Mouse (Mus musculus): ENCODE measurements at regions not wholly inside any gene's neighbourhood (a gene's known extent, or its start where the extent isn't known, plus 50 kb on each side); places are given as distances from the start of the nearest gene placed in this dataset.

DNA sequence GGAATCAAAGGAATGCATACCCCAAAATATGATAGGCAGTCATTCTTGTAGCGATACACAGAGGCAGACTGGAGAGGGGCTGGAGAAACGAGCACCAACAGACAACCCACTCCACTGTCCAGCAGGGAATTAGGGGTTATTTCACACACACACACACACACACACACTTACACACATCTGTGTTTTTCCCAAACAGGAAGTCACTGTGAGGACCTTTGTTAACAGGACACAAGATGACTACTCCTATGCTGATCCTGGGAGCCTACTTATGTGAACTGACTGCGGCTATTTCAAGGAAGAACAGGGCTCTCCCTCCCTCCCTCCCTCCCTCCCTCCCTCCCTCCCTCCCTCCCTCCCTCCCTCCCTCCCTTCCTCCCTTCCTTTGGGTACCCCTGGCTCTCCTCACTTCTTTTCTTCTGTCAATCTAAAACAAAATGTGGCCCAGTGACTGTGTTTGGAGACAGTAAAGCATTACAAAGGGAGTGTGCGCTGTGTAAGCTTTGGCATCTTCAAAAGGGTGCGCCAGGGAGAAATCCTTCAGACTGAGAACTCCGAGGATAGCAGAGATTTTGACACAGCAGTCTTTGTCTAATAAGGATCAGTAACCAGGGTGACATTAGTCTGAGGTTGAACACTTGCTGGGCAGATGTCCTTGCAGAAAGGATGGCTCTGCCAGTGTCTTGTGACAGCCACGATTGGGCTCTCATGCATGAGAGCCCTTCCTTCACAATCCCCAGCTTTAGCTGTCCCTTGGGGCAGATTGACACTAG, 86.8 kb downstream of the Ackr3 start:
- no peaks in the 10 kb centered on the region for H3K36me3 ChIP-seq
- peaks cover 91% of the 10 kb centered on the region for H3K27me3 ChIP-seq
- H3K9me3 ChIP-seq = no peaks in the 10 kb centered on the region
- H3K4me1 ChIP-seq = peaks cover 14% of the 10 kb centered on the region; the same call in 1 of the 2 replicates
- H3K4me2 ChIP-seq = no peak overlapping the region
- WGBS = 49% methylated on average over 7 of the region's 7 CpGs
- ATAC-seq (ENCODE audit: borderline replicate concordance, extremely low read depth, low FRiP score, low TSS enrichment) = no peak
- no peak overlapping the region for H3K4me3 ChIP-seq
- no peak overlapping the region for H3K27ac ChIP-seq
- H3K9ac ChIP-seq = no peak overlapping the region

GRCm38 (mm10) chr1:90291256-90291655, 87.5 kb downstream of the Ackr3 start:
- 73% methylated on average over 1 of the region's 1 CpGs for WGBS
- H3K27me3 ChIP-seq = peaks cover 91% of the 10 kb centered on the region

DNA sequence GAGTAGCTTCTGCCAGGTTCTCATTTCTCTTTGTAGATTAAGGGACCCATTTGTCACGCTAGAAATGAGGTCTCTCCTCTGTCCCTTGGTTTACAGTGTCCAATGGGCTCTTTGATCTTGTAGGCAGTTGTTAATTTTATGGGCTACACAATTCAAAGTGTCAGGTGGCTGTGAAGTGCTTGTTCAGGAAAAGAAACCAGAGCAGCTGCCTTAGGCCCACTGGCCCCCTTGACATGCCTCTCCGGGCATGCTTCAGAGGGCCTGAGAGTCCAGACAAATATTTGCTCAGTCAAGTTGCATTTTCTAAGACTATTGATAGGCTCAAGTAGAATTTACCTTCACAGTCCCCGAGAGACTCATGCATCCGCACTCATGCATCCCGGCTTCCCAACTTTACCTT, 94.0 kb downstream of the Ackr3 start:
- no peak overlapping the region for H3K27ac ChIP-seq
- no peak overlapping the region for H3K4me2 ChIP-seq
- no peak; the same call in 1 of the 2 replicates for ATAC-seq (ENCODE audit: borderline replicate concordance, extremely low read depth, low FRiP score, low TSS enrichment)
- no peaks in the 10 kb centered on the region for H3K36me3 ChIP-seq
- peaks cover 89% of the 10 kb centered on the region for H3K27me3 ChIP-seq
- no peaks in the 10 kb centered on the region for H3K9me3 ChIP-seq
- WGBS = 40% methylated on average over 5 of the region's 5 CpGs
- no peak overlapping the region for H3K4me3 ChIP-seq
- H3K4me1 ChIP-seq = no peaks in the 10 kb centered on the region
- H3K9ac ChIP-seq = no peak overlapping the region

More at GRCm38 (mm10) chr1:90291256-90291655, 87.5 kb downstream of the Ackr3 start:
- no peak overlapping the region for H3K4me3 ChIP-seq
- no peaks in the 10 kb centered on the region for H3K9me3 ChIP-seq
- no peak for ATAC-seq (ENCODE audit: borderline replicate concordance, extremely low read depth, low FRiP score, low TSS enrichment)
- H3K36me3 ChIP-seq = no peaks in the 10 kb centered on the region
- H3K4me2 ChIP-seq = no peak overlapping the region
- peaks cover 10% of the 10 kb centered on the region; the same call in 1 of the 2 replicates for H3K4me1 ChIP-seq
- H3K27ac ChIP-seq = no peak overlapping the region
- H3K9ac ChIP-seq = no peak overlapping the region

GRCm38 (mm10) chr1:90300229-90300628, 96.4 kb downstream of the Ackr3 start:
- no peak overlapping the region for H3K9ac ChIP-seq
- WGBS = 43% methylated on average over 10 of the region's 10 CpGs
- no peak for ATAC-seq (ENCODE audit: borderline replicate concordance, extremely low read depth, low FRiP score, low TSS enrichment)
- no peak overlapping the region for H3K4me2 ChIP-seq
- no peaks in the 10 kb centered on the region for H3K4me1 ChIP-seq
- H3K4me3 ChIP-seq = no peak overlapping the region
- H3K27me3 ChIP-seq = peaks cover 90% of the 10 kb centered on the region
- no peak overlapping the region for H3K27ac ChIP-seq
- no peaks in the 10 kb centered on the region for H3K36me3 ChIP-seq
- H3K9me3 ChIP-seq = no peaks in the 10 kb centered on the region

DNA sequence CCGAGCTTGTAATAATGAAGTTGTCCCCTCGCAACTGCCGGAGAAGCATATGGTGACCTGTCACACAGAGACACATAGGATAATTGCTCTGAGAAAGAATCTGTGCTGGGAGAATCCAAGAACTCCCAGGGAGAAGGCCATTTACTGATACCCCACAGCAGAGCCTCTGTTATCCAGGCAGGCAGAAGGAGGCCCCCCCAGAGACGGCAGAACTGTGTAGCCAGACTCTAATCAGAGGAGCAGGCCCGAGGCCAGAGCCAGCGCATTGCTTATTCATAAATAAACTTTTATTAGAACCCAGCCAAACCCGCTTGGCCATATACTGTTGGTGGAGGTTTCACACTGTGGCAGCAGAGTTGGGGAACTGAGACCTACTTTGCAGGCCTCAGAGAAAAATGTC, 100.6 kb downstream of the Ackr3 start:
- Histone ChIP-seq H3K4me2 (no peak overlapping the region), H3K9me3 (no peaks in the 10 kb centered on the region), H3K9ac (no peak overlapping the region), H3K27ac (no peak overlapping the region), H3K27me3 (peaks cover 89% of the 10 kb centered on the region), H3K4me3 (no peak overlapping the region), H3K36me3 (no peaks in the 10 kb centered on the region), H3K4me1 (no peaks in the 10 kb centered on the region)
- 46% methylated on average over 7 of the region's 7 CpGs for WGBS
- ATAC-seq (ENCODE audit: borderline replicate concordance, extremely low read depth, low FRiP score, low TSS enrichment) = no peak

- no peak overlapping the region for H3K4me3 ChIP-seq
- 62% methylated on average over 3 of the region's 3 CpGs for WGBS
- H3K9me3 ChIP-seq = no peaks in the 10 kb centered on the region
- H3K9ac ChIP-seq = no peak overlapping the region
- H3K36me3 ChIP-seq = no peaks in the 10 kb centered on the region
- no peak overlapping the region for H3K27ac ChIP-seq
- H3K27me3 ChIP-seq = peaks cover 87% of the 10 kb centered on the region
- H3K4me2 ChIP-seq = no peak overlapping the region
- peaks cover 5% of the 10 kb centered on the region; the same call in 1 of the 2 replicates for H3K4me1 ChIP-seq
- ATAC-seq (ENCODE audit: borderline replicate concordance, extremely low read depth, low FRiP score, low TSS enrichment) = no peak
Measured at GRCm38 (mm10) chr1:90311016-90311415, 107.2 kb downstream of the Ackr3 start.

DNA sequence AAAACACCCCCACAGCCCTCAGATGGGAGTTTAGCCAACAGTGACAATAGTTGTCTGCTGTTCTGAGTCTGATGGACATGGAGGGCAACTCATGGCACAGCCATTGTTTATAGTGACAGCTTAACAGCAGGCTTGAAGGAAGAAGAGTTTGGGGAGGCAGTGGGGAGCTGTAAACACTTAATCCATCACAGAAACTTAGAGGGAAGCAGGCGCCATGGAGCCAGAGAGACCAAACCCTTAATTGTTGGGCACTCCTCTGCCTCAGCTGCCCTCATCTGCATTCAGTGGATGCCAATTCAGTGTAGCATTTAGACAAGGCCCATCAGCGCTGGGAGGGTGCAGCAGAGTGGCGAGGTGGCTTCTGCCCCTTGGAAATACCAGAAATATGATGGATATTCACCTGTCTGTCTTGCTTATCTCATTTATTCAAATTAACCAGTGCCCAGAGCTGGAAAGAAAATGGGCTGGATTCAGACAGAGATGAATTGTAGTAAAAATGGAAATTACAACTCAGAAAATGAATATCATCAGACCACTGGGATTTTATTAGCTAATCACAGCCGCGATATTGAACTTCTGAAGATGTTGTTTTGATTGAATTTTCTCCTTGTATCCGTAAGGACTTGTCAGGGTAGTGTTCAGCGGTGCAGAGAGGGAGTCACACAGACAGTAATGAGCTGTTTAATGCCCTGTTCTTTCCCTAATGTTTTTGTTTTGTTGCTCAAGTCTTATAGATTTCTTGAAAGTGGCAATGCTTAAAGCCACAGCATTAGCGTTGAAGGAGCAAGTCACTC, 108.1 kb downstream of the Ackr3 start:
- H3K9me3 ChIP-seq = no peaks in the 10 kb centered on the region
- no peak overlapping the region for H3K9ac ChIP-seq
- H3K27me3 ChIP-seq = peaks cover 85% of the 10 kb centered on the region
- no peak overlapping the region for H3K4me2 ChIP-seq
- peaks cover 5% of the 10 kb centered on the region; the same call in 1 of the 2 replicates for H3K4me1 ChIP-seq
- H3K36me3 ChIP-seq = no peaks in the 10 kb centered on the region
- H3K4me3 ChIP-seq = no peak overlapping the region
- H3K27ac ChIP-seq = no peak overlapping the region
- WGBS = 67% methylated on average over 8 of the region's 8 CpGs
- no peak for ATAC-seq (ENCODE audit: borderline replicate concordance, extremely low read depth, low FRiP score, low TSS enrichment)

GRCm38 (mm10) chr1:90313750-90314359, 110.1 kb downstream of the Ackr3 start:
- WGBS = 80% methylated on average over 12 of the region's 12 CpGs
- Histone ChIP-seq H3K27me3 (peaks cover 81% of the 10 kb centered on the region), H3K36me3 (no peaks in the 10 kb centered on the region), H3K4me2 (no peak overlapping the region), H3K4me3 (no peak overlapping the region), H3K4me1 (peaks cover 5% of the 10 kb centered on the region; the same call in 1 of the 2 replicates), H3K27ac (no peak overlapping the region), H3K9me3 (no peaks in the 10 kb centered on the region), H3K9ac (no peak overlapping the region)
- ATAC-seq (ENCODE audit: borderline replicate concordance, extremely low read depth, low FRiP score, low TSS enrichment) = no peak

DNA sequence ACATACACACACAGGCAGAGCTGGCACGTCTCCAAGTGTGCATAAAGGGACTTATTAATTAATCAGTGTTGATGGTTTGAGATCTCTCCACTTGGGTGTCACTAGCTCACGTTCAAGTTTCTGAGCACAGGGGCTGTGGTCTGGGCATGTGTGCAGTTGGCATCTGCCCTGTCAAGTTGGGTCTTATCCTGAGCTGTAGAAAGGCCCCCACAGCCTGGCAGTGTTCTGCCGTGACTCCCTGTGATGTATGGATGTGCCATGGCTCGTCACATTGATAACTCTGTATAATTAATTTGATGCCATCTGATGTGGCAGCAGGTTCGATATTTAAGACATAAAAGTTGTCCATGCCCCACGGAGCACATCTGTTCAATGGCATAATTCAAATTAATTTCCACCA, 114.1 kb downstream of the Ackr3 start:
- Histone ChIP-seq H3K4me1 (no peaks in the 10 kb centered on the region), H3K9ac (no peak overlapping the region), H3K27ac (no peak overlapping the region), H3K27me3 (peaks cover 77% of the 10 kb centered on the region), H3K4me3 (no peak overlapping the region), H3K4me2 (no peak overlapping the region), H3K36me3 (no peaks in the 10 kb centered on the region), H3K9me3 (no peaks in the 10 kb centered on the region)
- WGBS = 76% methylated on average over 6 of the region's 6 CpGs
- no peak for ATAC-seq (ENCODE audit: borderline replicate concordance, extremely low read depth, low FRiP score, low TSS enrichment)

- no peak overlapping the region for H3K4me2 ChIP-seq
- no peak for ATAC-seq (ENCODE audit: borderline replicate concordance, extremely low read depth, low FRiP score, low TSS enrichment)
- H3K36me3 ChIP-seq = no peaks in the 10 kb centered on the region
- no peak overlapping the region for H3K9ac ChIP-seq
- no peaks in the 10 kb centered on the region for H3K4me1 ChIP-seq
- no peak overlapping the region for H3K27ac ChIP-seq
- peaks cover 75% of the 10 kb centered on the region for H3K27me3 ChIP-seq
- 76% methylated on average over 9 of the region's 9 CpGs for WGBS
- H3K9me3 ChIP-seq = no peaks in the 10 kb centered on the region
- H3K4me3 ChIP-seq = no peak overlapping the region
Measured at GRCm38 (mm10) chr1:90318502-90318901, 114.7 kb downstream of the Ackr3 start.

DNA sequence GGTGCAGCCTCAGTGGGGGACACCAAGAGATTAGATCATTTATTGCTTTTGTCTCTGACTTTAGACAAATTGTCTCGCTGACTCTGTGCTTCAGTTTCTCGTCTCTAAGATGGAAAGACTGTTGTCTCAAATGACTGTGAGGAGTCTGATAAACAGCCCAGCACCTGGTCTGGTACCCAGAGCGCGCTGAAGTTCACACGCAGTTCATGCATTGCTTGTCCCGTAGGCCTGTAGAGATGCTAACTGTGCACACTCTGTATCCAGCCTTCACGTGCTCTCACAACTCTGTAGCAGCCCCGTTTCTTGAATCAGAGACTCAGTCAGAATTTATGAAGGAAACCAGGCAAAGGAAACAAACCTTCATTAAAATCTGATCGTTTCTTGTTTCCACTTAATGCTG, 116.7 kb downstream of the Ackr3 start:
- Histone ChIP-seq H3K27me3 (peaks cover 69% of the 10 kb centered on the region), H3K4me3 (no peak overlapping the region), H3K9ac (no peak overlapping the region), H3K27ac (no peak overlapping the region), H3K9me3 (no peaks in the 10 kb centered on the region), H3K36me3 (no peaks in the 10 kb centered on the region), H3K4me1 (no peaks in the 10 kb centered on the region), H3K4me2 (no peak overlapping the region)
- WGBS = 58% methylated on average over 9 of the region's 9 CpGs
- no peak for ATAC-seq (ENCODE audit: borderline replicate concordance, extremely low read depth, low FRiP score, low TSS enrichment)

GRCm38 (mm10) chr1:90321501-90321900, 117.7 kb downstream of the Ackr3 start:
- H3K36me3 ChIP-seq = no peaks in the 10 kb centered on the region
- 72% methylated on average over 8 of the region's 8 CpGs for WGBS
- ATAC-seq (ENCODE audit: borderline replicate concordance, extremely low read depth, low FRiP score, low TSS enrichment) = no peak
- H3K9ac ChIP-seq = no peak overlapping the region
- H3K4me3 ChIP-seq = no peak overlapping the region
- no peak overlapping the region for H3K4me2 ChIP-seq
- H3K4me1 ChIP-seq = no peaks in the 10 kb centered on the region
- H3K27me3 ChIP-seq = peaks cover 70% of the 10 kb centered on the region
- H3K9me3 ChIP-seq = no peaks in the 10 kb centered on the region
- H3K27ac ChIP-seq = no peak overlapping the region

All from lung, embryonic 15.5 days (tissue).